Mouse (Mus musculus): ENCODE data around the gene Galnt9.

Galnt9 gene

GRCm38 (mm10) chr5:110540947-110541346 is 3.2 kb upstream of the Galnt9 start:
- DNase-seq = no peak

DNA sequence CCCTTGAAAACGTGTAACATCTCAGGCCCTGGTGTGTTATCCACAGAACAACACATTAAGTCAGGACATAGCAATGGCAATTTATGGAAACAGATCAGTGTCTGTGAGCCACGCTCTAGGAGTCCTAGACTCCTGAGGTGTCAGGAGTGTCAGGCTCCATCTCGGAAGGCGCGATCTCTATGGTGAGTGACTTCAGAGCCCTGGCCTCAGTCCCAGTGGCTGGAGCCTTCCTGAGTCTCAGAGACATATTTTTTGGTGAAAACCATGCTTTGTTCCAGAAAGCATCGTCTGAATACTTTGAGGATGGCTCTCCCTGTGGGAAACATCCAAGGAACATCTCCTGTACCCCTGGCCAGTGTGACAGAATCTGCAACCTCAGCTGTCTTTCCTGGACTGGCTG is 2.7 kb upstream of the Galnt9 start:
- DNase-seq = no peak

GRCm38 (mm10) chr5:110544691-110545069 is 525 bp downstream of the Galnt9 start:
- DNase-seq = no peak

DNA sequence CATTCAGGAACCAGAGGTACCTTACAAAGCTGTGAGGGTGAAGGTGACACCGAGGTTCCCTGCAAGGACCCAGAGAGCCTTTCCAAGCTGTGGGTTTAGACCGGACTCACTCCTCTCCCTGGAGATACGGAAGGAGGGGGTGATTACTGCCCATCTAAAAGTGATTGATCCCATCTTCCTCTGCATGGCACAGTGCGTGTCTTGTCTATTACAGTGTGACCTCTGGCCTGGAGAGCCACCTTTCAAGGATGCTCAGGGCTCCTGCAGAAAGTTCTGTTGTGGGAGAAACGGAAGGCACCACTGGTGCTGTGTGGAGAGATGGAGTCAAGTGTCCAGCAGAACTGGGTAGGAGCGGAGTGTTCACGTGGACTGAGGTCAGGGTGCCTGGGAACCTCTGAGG is 1.2 kb downstream of the Galnt9 start:
- DNase-seq = no peak

- no peak for DNase-seq
Measured at GRCm38 (mm10) chr5:110546136-110546535, 2.0 kb downstream of the Galnt9 start.

GRCm38 (mm10) chr5:110546726-110547406 is 2.7 kb downstream of the Galnt9 start:
- DNase-seq = no peak

GRCm38 (mm10) chr5:110548446-110548845 is 4.3 kb downstream of the Galnt9 start:
- no peak for DNase-seq

DNA sequence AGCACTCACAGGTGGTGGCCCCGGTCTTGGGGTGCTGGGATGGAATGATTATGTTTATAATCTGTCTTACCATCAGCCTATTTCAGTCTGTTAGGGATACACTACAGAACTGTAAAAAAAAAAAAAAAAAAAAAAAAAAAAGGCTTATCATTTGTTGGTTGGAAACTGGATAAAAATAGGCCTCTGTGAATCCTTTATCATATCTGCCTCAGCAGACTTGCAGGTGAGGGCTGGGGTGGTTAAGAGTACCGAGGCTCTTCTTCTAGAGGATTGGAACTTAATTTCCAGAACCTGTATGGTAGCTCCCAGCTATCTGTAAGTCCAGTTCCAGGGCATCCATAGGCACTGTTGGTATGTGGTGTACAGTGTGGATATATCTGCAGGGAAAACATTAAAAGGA is 6.0 kb downstream of the Galnt9 start:
- DNase-seq = no peak

GRCm38 (mm10) chr5:110550841-110551240 is 6.7 kb downstream of the Galnt9 start:
- DNase-seq = no peak

DNA sequence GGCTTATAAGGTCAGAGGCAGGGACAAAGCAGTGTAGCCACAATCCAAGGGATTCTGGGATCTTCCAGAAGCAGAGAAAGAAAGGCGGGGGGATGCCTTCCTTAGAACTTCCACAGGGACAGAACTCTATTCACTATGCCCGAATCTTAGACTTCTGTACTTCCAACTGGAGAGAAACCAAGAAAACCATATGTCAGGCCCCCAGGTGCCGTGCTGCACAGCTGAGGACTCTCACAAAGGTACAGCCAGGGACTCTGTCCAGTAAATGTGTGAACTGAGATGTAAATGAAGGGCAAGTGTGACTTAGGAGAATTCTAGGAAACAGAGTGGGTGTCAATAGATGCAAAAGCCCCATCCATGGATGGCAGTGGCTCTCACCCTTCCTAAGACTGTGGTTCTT is 7.8 kb downstream of the Galnt9 start:
- no peak for DNase-seq

- DNase-seq = no peak
Measured at GRCm38 (mm10) chr5:110553315-110553714, 9.2 kb downstream of the Galnt9 start.

- DNase-seq = no peak
Measured at GRCm38 (mm10) chr5:110555198-110555597, 11.0 kb downstream of the Galnt9 start.

DNA sequence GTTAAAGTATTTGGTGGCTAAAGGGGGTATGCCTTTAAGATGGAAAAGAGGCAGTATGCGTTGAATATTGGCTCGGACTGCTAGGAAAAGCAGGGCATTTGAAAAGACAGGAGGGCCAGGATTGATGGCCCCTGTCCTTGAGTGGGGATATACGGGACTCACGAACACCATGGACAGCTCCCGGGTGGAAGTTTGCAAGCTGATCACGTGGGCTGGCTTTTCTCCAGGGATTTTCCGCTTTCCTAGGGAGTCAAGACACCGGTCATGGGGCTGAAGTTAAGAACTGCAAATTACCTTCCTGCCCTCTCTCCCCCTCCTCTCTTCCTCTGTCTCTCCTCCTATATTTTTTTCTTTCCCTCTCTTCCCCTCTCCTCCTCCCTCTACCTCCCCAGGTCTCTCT is 14.2 kb downstream of the Galnt9 start:
- peak; percentile 42 for DNase-seq

GRCm38 (mm10) chr5:110559679-110560078 is 15.5 kb downstream of the Galnt9 start:
- no peak for DNase-seq

DNA sequence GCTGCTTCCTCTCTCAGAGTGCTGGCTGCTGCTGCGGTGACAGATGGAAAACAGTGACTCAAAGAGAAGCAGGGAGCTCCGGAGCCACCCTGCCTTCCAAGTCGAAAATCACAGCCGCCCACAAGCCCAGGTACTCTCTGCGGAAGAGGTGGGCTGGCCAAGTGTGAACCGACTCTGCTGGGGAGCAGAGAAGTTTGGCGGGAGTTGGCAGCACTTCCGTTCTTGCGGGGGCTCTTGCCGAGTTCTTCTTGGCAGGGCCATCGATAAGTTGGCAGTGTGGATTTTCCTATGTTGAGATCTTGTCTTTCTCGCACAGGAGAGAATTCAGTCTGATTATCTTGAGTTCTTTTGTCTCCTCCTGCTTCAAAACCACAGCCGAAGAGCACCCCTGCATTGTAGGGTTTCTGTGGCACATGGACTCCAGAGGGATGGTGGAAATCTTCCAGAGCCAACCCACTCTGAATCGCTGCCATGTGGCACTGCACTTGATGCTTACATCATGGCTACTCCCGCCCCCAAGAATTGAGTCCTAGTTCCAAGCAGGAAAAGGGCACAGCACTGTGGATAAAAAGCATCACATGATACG is 18.7 kb downstream of the Galnt9 start:
- no peak for DNase-seq

DNA sequence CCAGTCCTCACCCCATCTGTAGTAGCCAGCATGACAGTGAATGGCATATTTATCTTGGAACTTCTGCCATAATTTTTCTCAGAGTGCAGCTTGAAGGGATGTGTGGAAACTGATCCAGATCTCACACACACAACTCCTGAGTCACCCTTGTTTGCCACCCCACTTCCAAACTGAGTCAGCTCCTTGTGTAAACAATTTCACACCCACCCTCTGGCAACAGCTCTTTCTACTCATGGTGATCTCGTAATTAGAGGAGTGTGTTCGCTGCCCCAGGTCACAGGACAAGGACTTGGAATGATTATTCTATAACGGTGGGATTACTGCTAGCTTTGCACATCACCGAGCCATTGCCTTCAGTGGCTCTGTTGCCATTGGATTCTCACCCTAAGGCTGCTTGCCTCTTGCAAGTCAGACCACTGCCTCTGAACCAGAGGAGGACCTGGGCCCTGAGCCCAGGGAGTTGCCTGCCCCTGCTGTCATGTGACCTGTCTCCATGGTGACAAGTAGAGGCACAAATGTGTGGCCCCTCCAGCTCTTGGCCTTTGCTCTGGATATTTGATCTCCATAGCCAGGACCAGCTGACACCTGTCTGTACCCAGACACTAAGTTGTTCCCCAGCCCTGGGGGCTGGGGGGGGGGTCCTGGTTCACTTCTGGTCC is 21.0 kb downstream of the Galnt9 start:
- DNase-seq = no peak

DNA sequence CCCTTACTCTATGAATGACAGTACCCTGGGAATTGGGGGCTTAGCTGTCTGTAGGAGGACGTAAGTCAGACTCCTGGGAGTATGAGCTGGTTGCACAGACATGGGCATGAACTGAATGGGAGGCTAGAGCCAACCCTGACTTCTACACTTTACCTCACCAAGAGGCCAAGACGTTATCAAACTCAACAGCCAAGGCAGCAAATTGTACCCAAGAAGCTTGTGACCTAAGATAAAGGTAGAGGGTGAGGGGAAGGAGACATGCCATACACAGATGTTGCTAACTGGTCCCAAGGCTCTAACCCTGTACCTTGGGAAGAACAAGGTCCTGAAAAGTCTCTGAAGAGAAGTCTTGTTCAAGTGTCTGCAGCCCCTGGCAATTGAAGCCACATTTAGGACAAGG is 23.4 kb downstream of the Galnt9 start:
- DNase-seq = no peak

DNA sequence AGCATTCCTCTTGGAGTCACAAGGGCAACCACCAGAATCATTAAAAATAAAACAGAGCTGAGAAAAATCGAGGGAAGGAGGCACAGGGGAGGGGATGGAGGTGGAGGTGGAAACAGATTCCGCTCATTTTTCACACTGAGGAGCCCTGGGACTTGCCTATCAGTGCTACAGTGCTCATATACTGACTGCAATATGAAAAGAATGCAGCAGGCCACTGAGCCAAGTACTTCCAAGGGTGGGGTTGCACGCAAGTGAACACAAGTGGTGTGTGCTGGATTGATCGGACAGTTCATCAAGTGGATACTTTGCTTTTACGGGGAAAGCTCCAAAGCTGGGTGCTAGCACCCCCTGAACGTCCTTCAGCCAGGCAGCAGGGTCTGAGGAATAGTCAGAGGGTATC is 30.7 kb downstream of the Galnt9 start:
- no peak for DNase-seq

- DNase-seq = no peak
Measured at GRCm38 (mm10) chr5:110579296-110579695, 35.1 kb downstream of the Galnt9 start.

DNA sequence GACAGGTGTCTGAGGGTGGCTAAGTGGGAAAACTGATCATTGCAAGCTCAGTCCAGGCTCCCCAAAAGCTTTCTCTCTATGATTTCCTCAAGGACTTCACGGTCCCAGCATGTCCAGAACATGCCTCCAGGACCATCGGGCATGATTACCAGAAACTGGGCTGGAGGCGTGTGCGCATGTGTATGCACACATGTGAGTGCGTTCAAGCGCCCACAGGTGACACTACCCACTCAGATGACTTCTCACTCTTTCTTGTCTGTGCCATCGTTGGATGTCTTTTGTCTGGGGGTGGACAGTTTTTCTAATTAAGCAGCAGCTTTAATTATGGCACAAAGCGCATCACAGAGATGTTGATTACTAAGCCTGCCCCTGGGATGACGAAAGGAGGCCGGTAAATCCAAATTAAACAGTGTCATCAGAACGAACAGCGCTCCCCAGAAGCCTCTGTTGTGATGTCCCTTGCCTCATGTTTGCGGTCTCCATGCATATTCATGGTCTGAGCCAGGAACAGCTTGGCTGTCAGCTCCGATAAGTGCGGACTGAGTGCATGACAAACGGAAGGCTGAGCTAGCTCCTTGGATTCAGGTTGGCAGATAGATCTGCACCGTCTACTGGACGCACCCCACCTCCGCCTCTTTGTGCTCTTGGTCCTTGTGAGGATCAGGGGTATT is 36.5 kb downstream of the Galnt9 start:
- DNase-seq = no peak

- no peak for DNase-seq
Measured at GRCm38 (mm10) chr5:110582647-110583538, 38.7 kb downstream of the Galnt9 start.

- no peak for DNase-seq
Measured at GRCm38 (mm10) chr5:110587467-110587866, 43.3 kb downstream of the Galnt9 start.

DNA sequence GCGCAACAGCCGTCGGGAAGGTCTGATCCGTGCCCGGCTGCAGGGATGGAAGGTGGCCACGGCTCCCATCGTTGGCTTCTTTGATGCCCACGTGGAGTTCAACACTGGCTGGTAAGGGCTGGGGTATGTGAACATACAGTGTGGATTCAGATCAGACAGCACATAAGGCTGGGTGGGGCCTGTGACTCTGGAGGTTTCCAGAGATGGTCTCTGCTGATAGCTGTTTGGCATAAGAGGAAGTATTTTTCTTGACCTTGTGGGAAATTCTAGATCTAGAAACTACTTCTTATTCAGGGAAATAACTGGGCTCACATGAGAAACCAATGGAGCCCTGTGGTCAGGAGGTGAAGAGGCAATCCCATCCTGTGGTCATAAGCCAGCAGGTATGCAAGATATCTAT is 45.7 kb downstream of the Galnt9 start:
- no peak for DNase-seq

Measured in liver (tissue).